Mouse (Mus musculus): ENCODE results near the gene Pcmt1. TPM values are rescaled to one million over a fixed set of nuclear protein-coding genes. Genes with fewer than 3 reads are reported as not detected.

The Pcmt1 gene
- total RNA-seq (2015), result 68.3 and 83.4 TPM in 2 replicates
- total RNA-seq (2017), result 64.3 and 66.6 TPM in 2 replicates

DNA sequence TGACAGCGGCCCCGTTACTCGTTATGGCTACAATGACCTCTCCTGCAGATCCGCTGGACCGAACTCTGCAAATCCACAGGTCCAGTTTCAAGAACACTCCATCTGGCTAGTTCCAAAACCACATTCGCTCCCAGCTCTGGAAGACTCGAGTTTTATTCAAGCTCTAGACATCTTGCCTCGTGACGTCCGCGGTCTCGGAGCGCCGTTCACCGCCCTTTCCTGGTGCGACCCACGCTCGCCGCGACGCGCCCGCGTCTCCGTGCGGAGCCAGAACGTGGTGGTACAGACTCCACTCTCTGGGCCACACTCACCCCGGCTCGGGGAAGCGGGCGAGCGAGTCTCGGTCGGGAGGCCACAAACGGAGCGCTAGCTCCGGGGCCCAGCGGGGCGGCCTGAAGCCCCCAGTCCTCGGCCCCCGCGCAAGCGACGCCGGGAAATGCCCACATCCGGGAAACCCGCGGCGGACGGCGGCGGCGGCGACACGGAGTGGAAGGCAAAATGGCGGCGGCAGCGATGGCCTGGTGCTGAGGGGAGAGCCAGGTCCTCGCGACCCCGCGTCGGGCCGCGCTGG, at the start of gene Pcmt1, which contains the start of gene Lats1:
Pcmt1 (minus strand) TSS at position 406 of the 571 bp plus-strand sequence.
Lats1 (plus strand) TSS at position 484 of the 571 bp plus-strand sequence.
- peak; percentile 76 for ATAC-seq (replicated peaks; ENCODE audit: poor library complexity)

DNA sequence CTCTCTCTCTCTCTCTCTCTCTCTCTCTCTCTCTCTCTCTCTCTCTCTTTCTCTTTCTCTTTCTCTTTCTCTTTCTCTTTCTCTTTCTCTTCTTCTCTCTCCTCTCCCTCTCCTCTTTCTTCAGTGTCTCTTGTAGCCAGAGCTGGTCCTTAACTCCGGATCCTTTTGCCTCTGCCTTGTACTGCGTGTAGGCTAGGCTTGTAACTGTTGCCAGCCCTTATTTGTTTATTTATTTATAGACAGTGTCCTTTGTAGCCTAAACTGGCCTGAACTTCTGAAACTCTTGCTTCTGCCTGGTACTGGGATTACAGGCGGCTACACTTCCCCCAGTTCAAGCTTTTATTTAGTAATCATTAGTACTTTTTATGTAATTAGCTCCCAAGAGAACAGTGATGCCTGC, 46.1 kb upstream of the Pcmt1 start:
- no peak for ATAC-seq (replicated peaks; ENCODE audit: poor library complexity)

DNA sequence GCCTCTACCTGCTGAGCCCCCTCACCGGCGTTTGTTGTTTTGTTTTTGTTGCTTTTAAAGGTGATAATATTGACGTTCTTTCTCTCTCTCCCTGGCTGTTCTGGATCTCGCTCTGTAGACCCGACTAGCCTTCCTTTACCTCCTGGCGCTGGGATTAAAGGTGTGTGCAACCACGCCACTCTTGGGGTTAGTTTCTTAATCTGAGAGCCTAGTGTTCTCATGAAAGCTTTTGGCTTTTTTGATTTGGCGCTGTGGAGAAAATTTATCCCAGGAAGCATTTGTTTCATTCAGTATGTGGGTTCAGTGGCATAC, 45.5 kb upstream of the Pcmt1 start:
- no peak for ATAC-seq (replicated peaks; ENCODE audit: poor library complexity)

DNA sequence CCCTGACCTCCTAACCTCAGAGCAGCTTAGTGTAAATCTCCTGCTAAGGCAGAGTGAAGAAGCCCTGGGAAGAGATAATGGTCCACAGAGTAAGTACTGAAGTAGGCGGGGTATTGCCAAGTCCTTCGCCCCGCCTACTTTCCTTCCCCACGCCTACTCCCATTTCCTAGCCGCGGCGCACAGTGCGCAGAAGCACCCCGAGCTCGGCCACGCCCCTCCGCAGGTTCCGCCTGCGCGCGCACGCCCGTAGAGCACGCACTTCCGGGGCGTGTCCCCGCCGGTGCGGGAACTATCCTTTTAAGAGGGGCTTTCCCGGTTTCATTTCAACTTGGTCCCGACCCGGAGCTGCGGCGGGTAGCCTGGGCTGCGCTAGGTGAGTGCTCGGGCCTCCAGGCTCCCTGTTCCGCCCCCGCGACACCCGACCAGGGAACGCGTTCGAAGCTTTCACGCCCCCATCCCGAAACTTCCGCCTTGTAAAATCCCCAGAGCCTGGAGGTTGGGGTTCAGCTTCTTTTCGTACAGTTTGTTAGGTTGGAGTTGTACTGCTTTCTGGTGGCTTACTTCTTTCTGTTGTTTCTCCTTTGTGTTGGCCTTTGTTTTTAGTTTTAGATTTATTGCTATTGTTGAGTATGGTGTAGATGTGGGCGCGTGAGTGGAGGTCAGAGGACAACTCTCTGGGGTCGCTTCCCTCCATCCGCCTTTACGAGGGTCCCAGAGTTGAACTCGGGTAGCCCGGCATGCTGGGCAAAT, 45.0 kb upstream of the Pcmt1 start, which contains the start of gene Katna1:
Katna1 (plus strand) TSS at position 250 of the 750 bp plus-strand sequence.
- peak; percentile 98 for ATAC-seq (replicated peaks; ENCODE audit: poor library complexity)

DNA sequence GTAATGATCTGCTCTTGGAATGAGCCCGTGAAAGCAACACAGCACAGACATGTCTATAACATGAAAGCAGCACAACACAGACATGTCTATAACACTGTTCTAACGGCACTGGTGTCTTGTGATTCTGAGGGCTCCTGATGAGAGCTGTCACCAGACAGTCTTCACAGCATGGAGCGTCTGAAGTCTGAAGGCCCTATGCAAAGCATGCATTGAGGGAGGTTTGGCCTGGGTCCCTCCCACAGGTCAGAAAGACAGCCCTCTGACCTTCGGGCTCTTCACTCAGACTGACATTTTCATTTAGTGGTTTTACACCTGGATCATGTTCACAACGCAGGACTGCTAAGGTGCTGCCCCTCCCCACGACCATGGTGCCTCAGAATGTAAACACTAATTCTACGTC, 34.1 kb upstream of the Pcmt1 start:
- no peak for ATAC-seq (replicated peaks; ENCODE audit: poor library complexity)

- ATAC-seq (replicated peaks; ENCODE audit: poor library complexity), result no peak
Observed at GRCm38 (mm10) chr10:7712506-7712905, 31.6 kb upstream of the Pcmt1 start.

DNA sequence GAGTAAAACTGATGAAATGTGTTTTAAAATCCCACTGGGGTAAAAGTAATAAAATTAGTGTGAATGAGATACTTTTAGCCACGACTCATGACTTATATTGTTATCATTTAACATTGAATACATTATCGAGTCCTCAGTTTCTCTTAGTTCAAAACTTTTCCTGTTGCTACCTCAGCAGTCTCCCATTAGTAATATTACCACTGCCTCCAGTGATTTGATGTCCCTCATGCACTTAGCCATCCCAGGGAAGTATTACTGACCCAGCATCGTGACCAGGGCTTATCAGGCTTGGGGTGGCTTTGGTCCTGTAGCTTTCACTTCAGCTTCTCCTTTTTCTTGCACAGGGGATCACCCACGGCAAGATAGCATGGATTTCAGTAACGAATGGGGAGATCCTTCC, 29.2 kb upstream of the Pcmt1 start:
- ATAC-seq (replicated peaks; ENCODE audit: poor library complexity), result no peak

DNA sequence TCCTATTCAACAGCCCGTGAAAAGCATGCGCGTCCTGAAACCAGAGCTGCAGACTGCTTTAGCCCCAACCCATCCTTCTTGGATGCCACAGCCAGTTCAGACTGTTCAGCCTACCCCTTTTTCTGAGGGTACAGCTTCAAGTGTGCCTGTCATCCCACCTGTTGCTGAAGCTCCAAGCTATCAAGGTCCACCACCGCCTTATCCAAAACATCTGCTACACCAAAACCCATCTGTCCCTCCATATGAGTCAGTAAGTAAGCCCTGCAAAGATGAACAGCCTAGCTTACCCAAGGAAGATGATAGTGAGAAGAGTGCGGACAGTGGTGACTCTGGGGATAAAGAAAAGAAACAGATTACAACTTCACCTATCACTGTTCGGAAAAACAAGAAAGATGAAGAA, 21.6 kb upstream of the Pcmt1 start:
- ATAC-seq (replicated peaks; ENCODE audit: poor library complexity), result no peak

- peak; percentile 33; the same call in 1 of the 2 replicates for ATAC-seq (replicated peaks; ENCODE audit: poor library complexity)
Observed at GRCm38 (mm10) chr10:7700120-7700519, 19.2 kb upstream of the Pcmt1 start.

DNA sequence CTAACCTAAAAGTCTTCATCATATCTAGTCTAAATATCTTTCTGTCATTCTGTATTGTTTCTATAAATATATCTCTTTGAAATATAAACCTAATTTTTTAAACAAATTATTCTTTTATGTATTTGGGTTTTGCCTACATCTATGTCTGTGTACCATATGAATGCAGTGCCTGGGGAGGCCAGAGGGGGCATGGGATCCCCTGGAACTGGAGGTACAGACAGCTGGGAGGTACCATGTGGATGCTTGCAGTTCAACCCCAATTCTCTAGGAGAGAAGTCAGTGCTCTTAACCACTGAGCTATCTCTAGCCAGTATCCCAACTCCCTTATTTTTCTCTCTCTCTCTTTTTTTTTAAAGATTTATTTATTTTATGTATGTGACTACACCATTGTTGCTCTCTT, 14.3 kb upstream of the Pcmt1 start:
- ATAC-seq (replicated peaks; ENCODE audit: poor library complexity), result peak; percentile 98

GRCm38 (mm10) chr10:7686902-7687301, 6.0 kb upstream of the Pcmt1 start:
- ATAC-seq (replicated peaks; ENCODE audit: poor library complexity), result peak; percentile 51

DNA sequence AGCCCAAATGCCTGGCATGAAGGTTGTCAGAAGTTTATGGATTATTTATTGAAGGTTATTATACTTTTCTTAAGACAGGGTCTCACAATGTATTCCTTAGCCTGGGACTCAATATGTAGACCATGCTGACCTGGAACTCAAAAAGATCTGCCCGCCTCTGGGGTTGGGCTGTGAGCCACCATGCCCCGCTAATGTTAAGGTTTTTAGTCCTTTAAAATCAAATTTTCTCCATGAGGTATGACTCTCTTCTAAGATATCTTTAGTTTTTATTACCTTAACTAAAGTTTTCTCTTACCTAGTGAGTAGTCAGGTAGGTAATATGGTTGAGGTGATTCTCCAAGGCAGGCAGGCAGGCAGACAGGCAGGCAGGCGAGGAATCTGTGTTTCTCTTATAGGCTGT, 1.3 kb upstream of the Pcmt1 start:
- ATAC-seq (replicated peaks; ENCODE audit: poor library complexity), result no peak

DNA sequence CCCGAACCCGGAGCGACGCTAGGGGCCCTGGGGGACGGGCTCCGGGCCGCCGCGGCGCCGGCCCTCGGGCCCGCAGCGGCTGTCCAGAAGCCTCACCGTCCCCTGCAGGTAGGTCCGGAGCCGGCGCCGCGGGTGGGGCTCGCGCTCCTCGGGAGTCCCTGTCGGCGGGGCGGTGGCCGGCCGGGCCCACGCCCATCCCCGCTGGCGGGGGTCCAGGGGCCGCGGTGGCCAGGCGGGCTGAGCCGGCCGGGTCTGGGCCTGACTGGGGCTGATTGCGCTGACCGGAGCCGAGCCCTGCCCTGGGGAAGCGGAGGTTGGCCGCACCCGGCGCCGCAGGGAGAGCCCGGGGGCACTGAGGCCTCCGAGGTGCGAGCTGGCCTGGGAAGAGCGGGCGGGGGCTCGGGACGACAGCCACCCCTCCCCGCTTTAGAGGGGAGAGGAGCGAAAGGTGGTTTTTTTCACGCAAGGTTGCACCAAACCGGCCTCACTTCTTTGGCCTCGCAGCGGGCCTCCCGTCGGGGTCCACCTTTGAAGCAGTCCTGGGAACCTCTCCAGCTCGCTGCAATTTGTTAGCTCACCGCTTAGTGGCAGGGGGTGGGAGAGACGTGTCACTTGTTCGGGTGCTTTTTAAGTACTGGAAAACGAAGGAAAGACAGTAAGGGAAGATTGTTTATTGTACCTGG, 548 bp upstream of the Pcmt1 start:
- ATAC-seq (replicated peaks; ENCODE audit: poor library complexity), result peak; percentile 71

- ATAC-seq (replicated peaks; ENCODE audit: poor library complexity), result peak; percentile 98
Observed at GRCm38 (mm10) chr10:7673673-7674072, 7.3 kb downstream of the Pcmt1 start.

DNA sequence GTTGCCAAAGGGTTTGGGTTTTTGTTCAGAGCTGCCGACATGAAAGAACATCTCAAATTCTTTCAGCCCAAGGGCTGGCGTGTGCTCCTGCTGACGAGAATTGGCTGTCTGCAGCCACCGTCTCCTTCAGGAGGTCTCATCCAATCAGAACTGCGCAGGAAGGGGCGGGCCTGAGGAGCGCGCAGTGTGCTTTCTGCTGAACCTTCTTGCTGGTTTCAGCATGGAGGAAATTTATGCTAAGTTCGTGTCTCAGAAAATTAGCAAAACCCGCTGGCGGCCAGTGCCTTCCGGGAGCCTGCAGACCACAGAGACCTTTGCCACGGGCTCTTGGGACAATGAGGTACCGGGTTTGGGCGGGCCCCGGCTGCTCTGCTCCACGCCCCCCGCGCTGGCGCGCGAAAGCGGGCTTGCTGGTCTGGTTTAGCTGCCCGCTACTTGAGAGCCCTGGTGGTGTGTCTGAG, 13.6 kb downstream of the Pcmt1 start, which contains the start of gene Nup43:
Nup43 (plus strand) TSS at position 162 of the 461 bp plus-strand sequence.
- peak; percentile 71 for ATAC-seq (replicated peaks; ENCODE audit: poor library complexity)

DNA sequence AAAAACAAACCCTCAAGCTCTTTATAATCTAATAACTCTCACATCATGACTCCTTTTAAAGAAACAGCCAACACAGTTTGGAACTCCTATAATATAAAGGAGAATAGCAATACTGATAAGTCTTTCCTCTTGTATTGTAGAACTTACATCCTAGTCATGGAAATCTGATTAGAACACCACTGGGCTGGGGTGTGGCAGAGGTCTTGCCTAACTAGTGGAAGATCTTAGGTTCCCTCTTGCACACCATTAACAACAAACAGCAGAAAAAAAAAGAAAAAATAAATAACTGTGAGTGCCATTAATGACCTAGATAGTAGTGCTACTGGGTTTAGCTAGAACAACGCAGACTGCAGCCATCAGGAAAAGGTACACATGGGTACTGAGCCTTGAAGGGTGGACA, 16.0 kb downstream of the Pcmt1 start:
- ATAC-seq (replicated peaks; ENCODE audit: poor library complexity), result no peak

DNA sequence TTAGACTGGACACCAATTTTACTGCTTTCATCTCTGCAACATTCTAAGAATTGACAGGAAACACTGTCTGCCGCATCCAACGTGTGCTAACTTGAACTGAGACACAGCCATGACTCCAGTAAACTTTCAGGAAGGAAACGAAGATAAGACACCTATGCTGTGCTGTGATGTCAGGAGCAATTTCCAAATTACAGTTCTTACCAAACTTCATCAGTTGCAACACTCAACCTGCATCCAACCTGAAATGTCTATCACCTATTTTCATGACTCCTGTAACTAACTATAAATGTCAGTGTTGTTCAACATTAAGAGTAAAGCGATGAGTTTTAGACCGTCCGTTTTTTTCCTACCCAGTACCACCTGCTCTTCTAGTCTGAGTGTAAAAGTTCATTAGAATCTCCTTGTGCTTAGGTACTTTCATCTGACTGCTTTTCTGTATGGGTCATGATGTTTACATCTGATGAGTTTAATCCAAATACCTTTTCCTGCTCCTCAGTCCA, 16.9 kb downstream of the Pcmt1 start:
- ATAC-seq (replicated peaks; ENCODE audit: poor library complexity), result no peak

DNA sequence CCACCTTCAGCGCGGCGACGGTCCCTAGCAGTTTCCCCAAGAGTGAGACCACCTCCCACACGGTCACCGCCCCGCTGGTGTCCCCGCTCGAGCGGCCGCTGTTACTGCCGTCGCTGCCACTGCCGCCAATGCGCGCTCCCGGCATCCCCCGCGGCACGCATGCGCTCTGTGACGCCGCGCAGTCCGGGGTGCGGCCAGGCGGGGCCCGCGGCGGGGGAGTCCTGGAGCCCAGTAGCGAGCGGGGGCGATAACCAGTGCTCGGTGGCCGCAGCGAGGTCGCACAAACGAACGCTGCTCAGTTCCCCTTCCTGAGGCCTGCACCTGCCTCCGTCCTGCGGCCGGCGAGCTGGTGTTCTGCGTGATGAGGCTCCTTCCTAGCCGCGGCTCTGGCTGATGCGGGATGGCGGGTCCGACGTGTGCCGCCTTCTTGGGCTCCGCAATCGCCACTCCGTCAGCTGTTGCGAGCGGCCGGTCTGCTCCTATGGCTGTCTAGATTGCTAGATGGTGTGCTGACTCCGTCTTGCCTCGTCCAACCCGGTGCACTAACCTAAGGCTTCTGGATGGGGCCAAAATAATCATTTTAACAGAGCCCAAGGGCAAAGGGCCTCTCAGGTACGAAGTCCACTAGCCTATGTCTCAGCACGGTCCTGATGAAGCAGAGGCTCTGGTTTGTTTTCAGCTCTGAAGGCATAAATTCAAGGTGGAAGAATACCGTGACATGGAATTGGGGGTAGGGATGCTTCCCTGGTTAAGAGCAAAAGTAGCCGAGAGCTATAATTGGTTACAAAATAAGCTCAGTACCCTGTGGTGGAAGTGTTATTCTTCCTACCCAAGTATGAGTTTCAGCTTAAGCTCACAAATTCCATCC, 17.5 kb downstream of the Pcmt1 start:
- ATAC-seq (replicated peaks; ENCODE audit: poor library complexity), result peak; percentile 62

DNA sequence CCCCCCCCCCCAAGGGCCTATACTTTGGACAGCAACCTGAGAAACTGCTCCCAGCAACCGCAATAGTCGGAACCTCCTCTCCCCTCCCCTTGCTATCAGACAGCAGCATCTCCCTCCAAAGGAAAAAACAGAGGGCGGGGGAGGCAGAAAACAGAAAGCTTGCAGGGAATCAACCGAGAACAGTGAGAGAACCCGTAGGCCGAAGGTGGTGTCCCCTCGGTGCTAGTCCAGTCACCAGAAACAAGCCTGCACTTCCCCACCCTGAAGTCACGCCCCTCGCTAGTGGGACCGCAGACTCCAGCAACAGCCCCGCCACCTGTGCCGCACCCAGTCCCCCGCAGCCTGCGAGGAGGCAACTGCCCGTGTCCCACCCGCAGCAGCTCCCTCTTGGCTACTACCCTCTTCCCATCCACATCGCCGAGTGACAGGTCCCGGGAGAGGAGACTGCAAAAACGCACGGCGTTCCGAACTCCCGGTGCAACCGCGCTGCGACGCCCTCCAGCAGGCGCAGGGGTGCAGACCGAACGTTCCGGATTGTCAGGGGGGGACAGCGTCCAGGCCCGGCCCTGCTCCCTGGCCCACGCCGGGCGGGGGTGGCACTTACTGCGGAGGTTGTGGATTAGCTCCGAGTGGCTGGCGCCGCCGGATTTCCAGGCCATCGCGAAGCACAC, 18.3 kb downstream of the Pcmt1 start:
- peak; percentile 60 for ATAC-seq (replicated peaks; ENCODE audit: poor library complexity)

GRCm38 (mm10) chr10:7651057-7651456, 29.9 kb downstream of the Pcmt1 start:
- ATAC-seq (replicated peaks; ENCODE audit: poor library complexity), result no peak
